Mouse (Mus musculus) E14TG2a.4 (cell line): ENCODE measurements around the gene Cyp2s1.

Experiments used
- H3K27me3 ChIP-seq: 2 replicates; pipeline ENCODE4 v1.6.1; 2014; ENCODE audit warnings: low read length, control low read depth; ENCODE audit not compliant: insufficient read depth
- H3K36me3 ChIP-seq: 2 replicates; pipeline ENCODE4 v1.6.1; 2014; ENCODE audit warnings: low read length, control low read depth; ENCODE audit not compliant: insufficient read depth
- H3K4me1 ChIP-seq: replicated peaks from 2 replicates; pipeline ENCODE4 v1.6.1; 2014; ENCODE audit warnings: low read depth, low read length, control low read depth
- H3K4me3 ChIP-seq: replicated peaks from 2 replicates; pipeline ENCODE4 v1.5.1; 2014; ENCODE audit warnings: mild to moderate bottlenecking, low read length
- H3K9me3 ChIP-seq: 2 replicates; pipeline ENCODE4 v1.6.1; 2014; ENCODE audit warnings: low read length, control low read depth
- CTCF ChIP-seq: conservative IDR thresholded peaks from 2 replicates; pipeline ENCODE4 v1.5.1; 2014; ENCODE audit warnings: low read length
- NANOG ChIP-seq: IDR thresholded peaks from 2 replicates; pipeline ENCODE4 v1.6.1; 2014; ENCODE audit warnings: borderline replicate concordance, low read length, mixed read lengths
- POU5F1 ChIP-seq: IDR thresholded peaks from 2 replicates; pipeline ENCODE4 v1.6.1; 2014; ENCODE audit warnings: low read length, borderline replicate concordance

Gene Cyp2s1

GRCm38 (mm10) chr7:25844885-25845284 is 28.2 kb upstream of the Cyp2s1 start:
- no peaks in the 10 kb centered on the region for H3K36me3 ChIP-seq
- H3K27me3 ChIP-seq = no peaks in the 10 kb centered on the region
- TF ChIP-seq CTCF = no peak
- no peak for TF ChIP-seq POU5F1
- no peak for TF ChIP-seq NANOG
- no peak overlapping the region for H3K4me3 ChIP-seq
- H3K9me3 ChIP-seq = peaks cover 4% of the 10 kb centered on the region
- H3K4me1 ChIP-seq = peaks cover 21% of the 10 kb centered on the region

GRCm38 (mm10) chr7:25844423-25844822 is 27.7 kb upstream of the Cyp2s1 start:
- Histone ChIP-seq H3K4me3 (no peak overlapping the region), H3K36me3 (no peaks in the 10 kb centered on the region), H3K27me3 (no peaks in the 10 kb centered on the region), H3K9me3 (peaks cover 7% of the 10 kb centered on the region), H3K4me1 (peaks cover 21% of the 10 kb centered on the region)
- TF ChIP-seq POU5F1 (no peak), NANOG (no peak), CTCF (no peak)

GRCm38 (mm10) chr7:25843492-25843891 is 26.8 kb upstream of the Cyp2s1 start:
- Histone ChIP-seq H3K36me3 (no peaks in the 10 kb centered on the region), H3K4me3 (no peak overlapping the region), H3K4me1 (peaks cover 20% of the 10 kb centered on the region), H3K27me3 (no peaks in the 10 kb centered on the region), H3K9me3 (peaks cover 7% of the 10 kb centered on the region)
- TF ChIP-seq CTCF (peak; percentile 21), POU5F1 (no peak)

GRCm38 (mm10) chr7:25840908-25841307 is 24.2 kb upstream of the Cyp2s1 start:
- Histone ChIP-seq H3K4me3 (no peak overlapping the region), H3K27me3 (no peaks in the 10 kb centered on the region), H3K9me3 (peaks cover 7% of the 10 kb centered on the region), H3K4me1 (peaks cover 26% of the 10 kb centered on the region), H3K36me3 (no peaks in the 10 kb centered on the region)
- TF ChIP-seq POU5F1 (no peak), NANOG (no peak), CTCF (no peak)

- Histone ChIP-seq H3K36me3 (no peaks in the 10 kb centered on the region), H3K4me1 (peaks cover 15% of the 10 kb centered on the region; the same call in 1 of the 2 replicates), H3K9me3 (peaks cover 7% of the 10 kb centered on the region), H3K4me3 (no peak overlapping the region), H3K27me3 (no peaks in the 10 kb centered on the region)
- TF ChIP-seq NANOG (no peak), CTCF (no peak), POU5F1 (no peak)
Observed at GRCm38 (mm10) chr7:25835188-25835891, 18.6 kb upstream of the Cyp2s1 start.

- no peaks in the 10 kb centered on the region for H3K27me3 ChIP-seq
- H3K36me3 ChIP-seq = no peaks in the 10 kb centered on the region
- H3K9me3 ChIP-seq = no peaks in the 10 kb centered on the region
- H3K4me1 ChIP-seq = peaks cover 5% of the 10 kb centered on the region; the same call in 1 of the 2 replicates
- no peak for TF ChIP-seq POU5F1
- no peak for TF ChIP-seq CTCF
- no peak for TF ChIP-seq NANOG
- no peak overlapping the region for H3K4me3 ChIP-seq
Observed at GRCm38 (mm10) chr7:25831557-25832530, 15.1 kb upstream of the Cyp2s1 start.

GRCm38 (mm10) chr7:25830251-25830650 is 13.5 kb upstream of the Cyp2s1 start:
- H3K36me3 ChIP-seq = no peaks in the 10 kb centered on the region
- H3K4me3 ChIP-seq = no peak overlapping the region
- H3K4me1 ChIP-seq = peaks cover 8% of the 10 kb centered on the region; the same call in 1 of the 2 replicates
- H3K9me3 ChIP-seq = no peaks in the 10 kb centered on the region
- H3K27me3 ChIP-seq = no peaks in the 10 kb centered on the region
- TF ChIP-seq POU5F1 (no peak), CTCF (no peak), NANOG (no peak)

- Histone ChIP-seq H3K9me3 (no peaks in the 10 kb centered on the region), H3K4me3 (no peak overlapping the region), H3K27me3 (no peaks in the 10 kb centered on the region), H3K4me1 (peaks cover 17% of the 10 kb centered on the region), H3K36me3 (no peaks in the 10 kb centered on the region)
- TF ChIP-seq POU5F1 (no peak), NANOG (no peak), CTCF (no peak)
Observed at GRCm38 (mm10) chr7:25827199-25827598, 10.5 kb upstream of the Cyp2s1 start.
